Mouse (Mus musculus) right cerebral cortex, postnatal 25 days (tissue): ENCODE results near the gene Cyp2a22.
"Not testable (repeated sequence)": the region's sequence is repeated elsewhere in the genome, so short reads cannot be mapped to it uniquely, and the experiment has no call there.

Source experiments
- DNase-seq: peaks from one replicate; pipeline ENCODE4 v3.0.0; 2022

The Cyp2a22 gene

GRCm38 (mm10) chr7:26939262-26939661 is at the start of gene Cyp2a22:
TSS of gene Cyp2a22 (minus strand) at chr7:26939384.
- DNase-seq = no peak

- not testable (repeated sequence) for DNase-seq
These were observed 44.0 kb upstream of the Cyp2a22 start for GRCm38 (mm10) chr7:26983151-26983550.

DNA sequence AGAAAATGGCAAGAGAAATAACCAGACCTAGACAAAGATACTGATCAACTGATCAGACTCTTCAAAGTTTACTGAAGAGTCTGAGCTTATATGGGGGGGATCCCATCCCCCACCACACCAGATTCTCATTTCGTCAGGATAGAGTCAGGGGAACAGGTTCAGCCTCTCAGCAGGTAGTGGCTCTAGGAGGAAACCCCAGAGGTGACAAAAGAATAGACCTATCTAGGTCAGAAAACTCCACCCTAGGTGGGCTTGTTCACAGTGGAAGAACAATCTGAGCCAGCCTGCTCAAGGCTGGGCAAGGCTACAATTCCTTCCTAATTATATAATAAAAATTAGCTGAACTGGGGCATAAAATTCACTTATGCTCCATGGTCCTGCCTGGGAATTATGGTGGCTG is 43.4 kb upstream of the Cyp2a22 start:
- DNase-seq = no peak

DNA sequence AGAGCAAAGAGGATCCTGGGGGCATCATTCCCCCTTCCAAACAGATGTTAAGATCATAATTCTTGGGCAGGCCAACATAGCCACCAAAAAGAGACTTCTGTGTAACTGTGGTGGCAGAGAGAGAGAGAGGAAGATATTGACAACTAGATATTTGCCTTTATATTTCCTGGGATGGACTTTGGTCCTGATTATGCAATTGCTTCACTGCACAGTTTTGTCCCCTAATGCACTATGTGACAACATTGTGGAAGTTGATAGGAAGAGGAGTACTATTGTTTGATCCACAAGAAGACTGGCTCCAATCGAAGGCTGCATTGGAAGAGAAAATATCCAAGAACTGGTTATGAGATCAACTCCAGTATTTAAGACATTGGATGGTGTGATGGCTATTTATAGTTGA is 42.8 kb upstream of the Cyp2a22 start:
- not testable (repeated sequence) for DNase-seq

DNA sequence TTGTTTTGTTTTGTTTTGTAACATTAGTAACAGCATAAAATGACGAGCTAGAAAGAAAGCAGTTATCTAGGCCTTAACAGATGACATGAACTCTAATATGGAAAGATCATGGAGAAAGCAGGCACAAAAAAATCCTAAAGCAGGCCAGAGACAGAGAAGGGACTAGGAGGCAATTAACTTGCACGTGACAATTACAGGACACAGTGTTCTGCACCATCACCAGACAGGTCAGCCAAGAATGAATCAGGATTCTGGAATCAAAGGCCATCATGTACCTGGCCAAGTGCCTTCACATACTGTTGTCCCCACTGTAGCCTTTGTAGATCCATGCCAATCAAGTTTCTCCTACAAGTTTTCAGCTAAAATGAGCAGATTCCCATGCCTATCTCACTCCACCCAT is 42.3 kb upstream of the Cyp2a22 start:
- not testable (repeated sequence) for DNase-seq

DNA sequence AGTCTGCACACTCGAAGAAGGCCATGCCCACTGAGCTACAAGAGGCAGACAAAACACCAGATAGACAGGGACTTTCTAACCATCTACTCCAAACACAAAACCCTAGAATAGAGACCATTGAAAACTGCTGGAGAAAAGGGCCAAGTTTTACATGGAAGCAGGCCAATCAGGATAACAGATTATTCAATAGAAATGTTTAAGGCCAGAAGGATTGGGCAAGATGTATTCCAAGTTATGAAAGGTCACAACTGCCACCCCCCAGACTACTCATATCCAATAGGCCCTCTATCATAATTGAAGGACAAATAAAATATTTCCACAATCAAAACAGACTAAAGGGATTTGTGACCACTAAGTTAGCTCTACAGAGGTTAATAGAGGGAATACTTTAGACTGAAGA is 23.2 kb upstream of the Cyp2a22 start:
- not testable (repeated sequence) for DNase-seq

DNA sequence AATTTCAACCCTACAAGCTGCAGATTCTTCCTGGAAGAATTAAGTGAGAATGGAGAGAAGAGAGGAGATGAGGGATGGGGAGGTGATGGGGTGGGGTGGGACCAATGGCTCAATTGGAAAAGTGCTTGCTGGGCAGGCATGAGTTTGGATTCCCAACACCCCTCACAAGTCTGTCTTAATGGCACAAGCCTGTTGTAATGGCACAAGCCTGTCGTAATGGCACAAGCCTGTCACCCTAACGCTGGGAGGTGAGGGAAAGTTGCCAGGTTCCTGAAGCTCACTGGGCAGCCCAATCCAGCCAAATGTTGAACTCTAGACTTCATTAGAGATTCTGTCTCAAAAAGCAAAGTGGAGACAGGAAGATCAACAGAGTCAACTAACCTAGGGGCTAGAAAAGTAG is 14.1 kb upstream of the Cyp2a22 start:
- DNase-seq = not testable (repeated sequence)

DNA sequence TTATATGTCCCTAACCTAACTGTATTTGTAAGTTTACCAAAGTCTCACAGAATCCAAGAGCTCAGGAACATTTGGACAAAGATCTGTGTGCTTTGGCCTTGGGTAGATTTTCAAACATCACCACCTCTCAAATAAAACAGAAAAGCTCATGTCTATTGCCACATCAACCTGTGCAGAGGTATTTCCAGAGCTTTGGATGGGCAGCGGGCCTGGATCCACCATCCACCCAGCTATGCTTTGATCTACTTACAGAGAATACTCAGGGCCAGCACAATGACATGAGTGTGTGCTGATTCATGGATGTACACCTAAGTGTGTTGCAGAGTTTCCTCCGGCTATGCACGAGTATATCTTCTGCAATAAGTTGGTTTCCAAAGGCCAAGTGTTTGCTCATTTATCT is 13.5 kb upstream of the Cyp2a22 start:
- DNase-seq = not testable (repeated sequence)

DNA sequence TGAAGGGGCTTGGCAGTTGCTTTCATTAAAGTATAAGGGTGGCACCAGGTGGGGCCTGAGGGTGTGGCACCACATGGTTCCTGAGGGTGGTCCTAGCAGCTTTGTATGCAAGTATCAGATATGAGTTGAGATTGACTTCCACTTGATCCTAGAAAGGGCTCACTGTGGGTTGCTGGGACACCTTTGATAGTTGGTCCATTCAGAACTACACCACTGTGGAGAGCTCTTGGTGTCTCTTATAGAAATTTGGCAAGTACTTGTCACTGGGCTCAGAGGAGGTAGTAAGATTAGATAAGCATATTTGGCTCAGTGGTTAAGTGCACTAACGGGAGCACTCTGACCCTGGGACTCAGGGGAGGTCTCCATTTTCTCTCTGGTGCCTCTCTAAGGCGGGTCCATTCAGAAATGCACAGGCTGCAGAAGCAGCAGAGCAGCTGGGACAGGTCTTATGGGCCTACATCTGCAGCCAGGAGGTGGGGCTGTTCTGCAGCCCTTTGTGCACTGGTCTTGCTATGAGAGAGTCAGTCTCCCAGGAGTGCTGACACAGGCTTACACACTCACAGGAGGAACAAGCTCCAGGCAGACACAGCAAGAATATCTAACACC is 2.2 kb upstream of the Cyp2a22 start:
- DNase-seq = not testable (repeated sequence)

GRCm38 (mm10) chr7:26917114-26917513 is 22.1 kb downstream of the Cyp2a22 start:
- DNase-seq = not testable (repeated sequence)
